Mouse (Mus musculus): ENCODE results near the gene Sdsl.
A peak's percentile ranks its signal among the peaks of the same experiment; 100 is the strongest.

Gene Sdsl

GRCm38 (mm10) chr5:120447305-120447704, 25.3 kb downstream of the Sdsl start:
- DNase-seq = peak; percentile 61

- DNase-seq = peak; percentile 95
Observed at GRCm38 (mm10) chr5:120440733-120441132, 31.9 kb downstream of the Sdsl start.

DNA sequence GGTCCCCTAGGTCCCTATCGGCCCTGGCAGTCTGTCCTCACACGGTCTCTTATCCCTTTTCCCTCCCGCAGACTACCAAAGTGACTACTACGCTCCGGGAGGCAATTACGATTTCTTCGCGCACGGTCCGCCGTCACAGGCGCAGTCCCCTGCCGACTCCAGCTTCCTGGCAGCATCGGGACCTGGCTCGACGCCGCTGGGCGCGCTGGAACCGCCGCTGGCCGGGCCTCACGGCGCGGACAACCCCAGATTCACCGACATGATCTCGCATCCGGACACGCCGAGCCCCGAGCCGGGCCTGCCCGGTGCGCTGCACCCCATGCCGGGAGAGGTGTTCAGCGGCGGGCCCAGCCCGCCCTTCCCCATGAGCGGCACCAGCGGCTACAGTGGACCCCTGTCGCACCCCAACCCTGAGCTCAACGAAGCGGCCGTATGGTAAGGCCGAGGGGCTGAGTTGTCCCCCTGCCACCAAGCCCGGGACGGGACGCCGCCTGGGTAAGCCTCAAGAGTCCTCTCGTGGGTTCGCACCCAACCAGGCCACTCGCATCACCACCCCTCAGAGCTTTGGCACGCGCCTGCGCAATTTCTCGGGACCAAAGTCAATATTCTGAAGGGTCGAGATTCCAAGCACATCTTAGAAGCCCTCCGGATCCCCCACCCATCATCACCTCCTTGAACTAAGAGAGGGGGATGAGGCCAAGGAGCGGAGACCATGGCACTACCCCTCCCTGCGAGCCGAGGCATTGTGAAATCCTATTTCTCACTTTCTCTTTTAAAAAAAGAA, 32.5 kb downstream of the Sdsl start:
- no peak for DNase-seq

- DNase-seq = no peak
Observed at GRCm38 (mm10) chr5:120438991-120439710, 33.5 kb downstream of the Sdsl start.

DNA sequence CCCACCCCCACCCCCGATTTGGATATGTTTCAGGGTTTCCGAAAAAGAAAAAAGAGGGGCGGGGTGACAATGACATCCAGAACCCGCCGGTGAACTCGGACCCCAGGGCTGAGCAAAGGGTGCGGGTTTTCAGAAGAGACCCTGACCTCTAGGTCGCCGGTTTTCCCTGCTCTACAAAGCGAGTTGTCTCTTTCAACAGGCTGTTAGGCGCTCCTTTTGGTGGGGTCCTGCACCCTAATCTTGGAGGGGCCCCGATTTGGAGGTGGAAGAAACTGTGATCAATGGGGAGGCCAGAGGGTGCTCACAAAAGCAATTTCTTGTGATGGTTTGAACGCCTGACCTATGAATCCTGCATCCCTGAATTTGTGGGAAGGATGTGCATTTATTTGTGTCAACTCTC, 34.1 kb downstream of the Sdsl start:
- no peak for DNase-seq

DNA sequence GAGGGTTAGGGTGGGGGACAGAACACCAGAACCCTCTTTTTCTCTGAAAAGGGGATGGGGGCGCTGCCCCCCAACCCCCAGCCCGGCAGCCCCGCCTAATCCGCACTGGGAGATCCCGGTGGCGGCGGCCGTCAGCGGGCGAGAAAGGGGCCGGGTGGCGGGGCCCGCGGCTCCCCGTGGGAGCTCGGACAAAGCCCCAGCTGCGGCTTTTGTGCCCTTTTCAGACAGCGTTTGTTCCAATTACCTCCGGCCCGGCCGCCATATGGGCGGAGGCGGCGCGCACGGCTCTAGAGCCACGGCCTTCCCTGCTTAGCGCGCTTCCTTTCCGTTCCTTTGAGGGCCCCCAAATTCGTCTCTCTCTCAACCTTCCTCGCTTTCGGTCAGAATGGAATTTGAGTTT, 34.6 kb downstream of the Sdsl start:
- no peak for DNase-seq

- no peak for DNase-seq
Observed at GRCm38 (mm10) chr5:120437539-120437938, 35.1 kb downstream of the Sdsl start.

DNA sequence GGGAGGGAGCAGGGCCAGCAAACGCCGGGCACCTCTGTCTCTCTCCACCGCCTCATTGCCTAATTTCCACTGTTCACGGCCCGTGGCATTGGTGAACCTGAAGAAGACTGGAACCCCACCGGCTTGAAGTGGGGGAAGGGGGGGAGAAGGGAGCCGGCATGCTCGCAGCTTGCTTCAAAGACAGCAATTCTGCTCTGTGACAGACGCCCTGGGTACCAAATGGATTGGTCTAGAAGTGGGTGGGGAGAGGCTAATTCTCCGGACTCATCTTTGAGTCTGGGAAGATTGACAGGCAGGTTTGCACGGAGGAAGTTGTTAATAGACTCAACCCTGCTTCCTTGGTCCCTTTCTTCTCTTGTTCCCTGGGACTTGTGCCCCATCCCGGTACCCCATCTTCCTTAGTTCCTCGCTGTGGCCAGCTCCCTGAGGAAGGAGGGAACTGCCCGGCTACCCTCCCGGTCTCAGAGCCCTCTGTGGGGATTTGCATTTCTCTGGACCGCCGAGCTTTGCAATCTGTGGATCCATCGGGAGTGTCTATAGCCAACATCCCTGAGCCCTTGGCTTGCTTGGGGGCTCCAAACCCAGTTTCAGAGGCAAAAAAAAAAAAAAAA, 35.6 kb downstream of the Sdsl start:
- DNase-seq = no peak

DNA sequence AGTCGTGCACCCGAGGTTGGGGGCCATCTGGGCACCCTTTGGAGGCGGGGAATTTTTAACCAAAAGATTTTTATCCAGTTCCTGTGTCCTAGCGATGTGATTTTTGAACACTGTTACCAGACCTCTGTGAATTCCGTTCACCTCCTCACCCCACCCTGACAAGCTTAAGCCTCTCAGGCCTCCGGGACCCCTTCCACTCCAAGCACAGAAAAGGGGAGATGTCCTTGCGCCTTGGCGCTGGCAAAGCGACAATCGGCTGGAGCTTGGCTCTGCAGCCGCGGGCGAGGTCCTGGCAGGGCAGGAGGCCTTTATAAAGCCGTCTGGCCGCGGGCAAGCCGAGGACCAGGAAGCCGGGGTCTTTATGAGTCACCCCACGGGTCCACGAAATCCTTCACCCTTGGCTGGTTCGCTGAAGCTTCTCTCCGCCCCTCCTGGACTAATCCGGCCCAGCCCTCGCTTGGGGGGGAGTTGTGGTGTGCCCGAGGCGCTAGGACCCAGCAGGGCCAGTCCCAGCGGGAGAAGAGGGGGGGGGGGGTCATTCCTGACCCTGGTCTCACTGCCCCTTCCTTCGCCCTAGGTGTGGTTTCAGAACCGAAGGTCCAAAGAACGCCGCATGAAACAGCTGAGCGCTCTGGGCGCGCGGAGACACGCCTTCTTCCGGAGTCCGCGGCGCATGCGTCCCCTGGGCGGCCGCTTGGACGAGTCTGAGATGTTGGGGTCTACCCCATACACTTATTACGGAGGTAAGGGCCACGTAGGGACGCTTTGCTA, 36.7 kb downstream of the Sdsl start:
- no peak for DNase-seq

GRCm38 (mm10) chr5:120435006-120435681, 37.5 kb downstream of the Sdsl start:
- no peak for DNase-seq

- no peak for DNase-seq
Observed at GRCm38 (mm10) chr5:120434231-120434735, 38.3 kb downstream of the Sdsl start.

GRCm38 (mm10) chr5:120433135-120433760, 39.4 kb downstream of the Sdsl start:
- no peak for DNase-seq

DNA sequence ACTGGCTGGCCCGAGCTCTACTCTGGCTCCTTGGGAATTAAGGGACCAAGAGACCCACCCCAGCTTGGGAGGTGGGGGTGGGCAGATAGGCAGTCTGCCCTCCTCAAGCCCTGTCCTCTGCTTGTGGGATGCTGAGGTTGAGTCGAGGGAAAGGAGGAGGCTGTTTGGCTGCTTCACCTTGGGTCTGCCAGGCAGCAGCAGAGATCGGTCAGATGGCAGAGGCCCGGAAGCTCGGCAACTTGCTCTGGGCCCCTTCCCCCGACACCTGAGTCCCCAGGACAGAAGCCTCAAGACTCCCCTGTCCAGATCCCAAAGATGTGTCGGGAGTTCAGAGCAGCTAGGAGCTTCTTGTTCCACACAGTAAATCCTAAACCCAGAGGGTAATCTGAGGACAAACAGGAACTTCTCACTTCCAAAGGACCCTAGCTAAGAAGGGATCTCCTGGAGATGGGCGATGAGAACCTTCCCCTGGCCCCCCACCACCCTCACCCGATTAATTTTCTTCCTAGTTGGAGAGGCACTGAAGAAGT, 40.1 kb downstream of the Sdsl start:
- no peak for DNase-seq

- DNase-seq = no peak
Observed at GRCm38 (mm10) chr5:120431649-120432485, 40.7 kb downstream of the Sdsl start, which contains the start of gene Lhx5. Gene Lhx5 (plus strand): TSS chr5:120431699.

GRCm38 (mm10) chr5:120431001-120431583, 41.5 kb downstream of the Sdsl start:
- DNase-seq = no peak

DNA sequence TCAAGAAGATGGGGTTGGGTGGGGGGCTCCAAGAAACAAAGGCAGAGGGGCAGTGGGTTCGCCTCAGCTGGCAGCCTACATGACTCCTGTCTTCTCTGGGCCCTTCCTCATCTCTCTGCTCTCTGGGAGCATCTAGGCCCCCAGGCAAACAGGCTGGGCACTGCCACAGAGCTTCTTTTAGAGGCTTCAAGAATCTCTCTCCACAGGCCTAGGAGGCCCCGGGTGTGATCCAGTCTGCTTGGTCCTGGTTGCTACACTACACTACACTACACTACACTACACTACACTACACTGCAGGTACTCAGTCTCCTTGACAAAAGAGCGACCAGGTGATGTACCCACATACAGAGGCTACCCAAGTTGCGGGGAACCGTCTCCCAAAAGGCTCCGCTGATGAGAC, 42.9 kb downstream of the Sdsl start:
- no peak for DNase-seq

DNA sequence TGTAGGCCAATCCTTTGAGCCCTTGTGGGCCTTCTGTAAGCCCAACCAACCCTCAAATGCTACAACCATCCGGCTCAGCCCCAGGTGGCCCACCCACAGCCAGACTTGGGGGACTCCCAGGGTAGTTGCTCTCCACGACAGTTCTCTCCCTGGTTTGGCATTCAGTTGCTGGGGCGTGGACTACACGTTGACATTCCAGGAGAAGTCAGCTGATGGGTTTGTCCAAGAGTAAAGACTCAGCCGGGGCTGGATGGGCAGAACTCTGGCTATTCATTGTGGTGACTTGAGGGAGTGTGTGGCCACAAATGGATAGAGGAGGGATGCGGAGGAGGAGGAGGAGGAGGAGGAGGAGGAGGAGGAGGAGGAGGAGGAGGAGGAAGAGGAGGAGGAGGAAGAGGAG, 43.6 kb downstream of the Sdsl start:
- DNase-seq = no peak

DNA sequence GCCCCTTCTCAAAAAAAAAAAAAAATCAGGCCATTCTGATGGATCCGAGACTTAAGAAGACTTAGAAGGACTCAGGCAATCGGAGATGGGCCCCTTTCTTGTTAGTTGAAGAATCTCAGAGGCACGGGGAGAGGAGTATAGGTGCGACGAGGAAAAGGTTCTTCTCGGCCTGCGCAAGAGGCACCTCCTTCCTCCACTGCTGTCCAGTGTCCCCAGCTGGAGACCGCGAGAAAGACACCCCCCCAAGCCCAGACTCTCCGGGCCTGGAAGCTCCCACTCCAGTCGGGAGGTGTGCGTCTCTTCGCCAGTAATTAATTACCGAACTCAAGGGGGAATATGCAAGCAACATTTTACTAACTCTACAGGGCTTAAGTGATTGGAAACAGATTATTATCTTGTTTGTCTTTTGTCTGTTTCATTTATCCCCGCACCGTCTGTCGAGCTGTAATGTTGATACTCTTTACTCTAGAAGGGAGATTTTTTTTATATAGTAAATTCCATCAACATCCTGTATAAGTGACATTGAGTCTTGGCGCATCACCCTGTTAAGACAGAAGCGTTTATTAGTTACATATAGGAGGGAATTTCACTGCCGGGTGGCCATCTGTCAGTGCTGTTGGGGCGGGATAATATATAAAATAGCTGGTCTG, 44.3 kb downstream of the Sdsl start:
- DNase-seq = no peak

DNA sequence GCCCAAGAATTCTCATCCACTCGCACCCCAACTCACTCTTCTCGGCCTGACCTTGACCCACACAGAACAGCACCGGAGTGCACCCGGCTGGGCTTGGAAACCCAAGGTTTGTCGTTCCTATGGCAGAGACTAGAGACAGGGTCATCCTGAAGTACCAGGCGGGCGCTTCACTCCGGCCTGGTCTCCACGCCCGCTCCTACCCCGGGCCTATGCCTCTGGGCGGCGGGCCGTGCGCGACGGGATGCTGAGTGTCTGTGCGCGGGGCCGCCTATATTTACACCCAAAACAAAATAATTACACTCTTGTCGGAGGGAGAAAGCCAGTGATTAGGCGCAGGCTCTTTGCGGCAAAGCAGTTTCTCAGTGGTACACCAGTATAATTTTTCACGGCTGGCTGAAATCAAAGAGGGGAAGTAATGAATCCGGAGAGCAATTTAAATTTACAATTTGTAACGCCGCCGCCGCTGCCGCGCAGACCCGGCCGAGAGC, 45.1 kb downstream of the Sdsl start:
- DNase-seq = no peak
